Mouse (Mus musculus): ENCODE measurements at regions not wholly inside any gene's neighbourhood (a gene's known extent, or its start where the extent isn't known, plus 50 kb on each side); places are given as distances from the start of the nearest gene placed in this dataset.

GRCm38 (mm10) chr4:124254446-124255182 is 336.8 kb upstream of the 4930535I16Rik start:
- peak in 1 of 2 experiments; percentile 12 for DNase-seq (ENCODE audit: low spot score in 2 of 2)

- DNase-seq (ENCODE audit: low spot score in 2 of 2): no peak
Measured at GRCm38 (mm10) chr4:124241600-124241999, 323.8 kb upstream of the 4930535I16Rik start.

GRCm38 (mm10) chr4:124236476-124236875 is 318.7 kb upstream of the 4930535I16Rik start:
- peak in 1 of 2 experiments; percentile 49 for DNase-seq (ENCODE audit: low spot score in 2 of 2)

GRCm38 (mm10) chr4:124228537-124228936 is 310.7 kb upstream of the 4930535I16Rik start:
- peak; percentile 56 to 65 for DNase-seq (ENCODE audit: low spot score in 2 of 2)

GRCm38 (mm10) chr4:124223646-124224500 is 306.1 kb upstream of the 4930535I16Rik start:
- DNase-seq (ENCODE audit: low spot score in 2 of 2): no peak

DNA sequence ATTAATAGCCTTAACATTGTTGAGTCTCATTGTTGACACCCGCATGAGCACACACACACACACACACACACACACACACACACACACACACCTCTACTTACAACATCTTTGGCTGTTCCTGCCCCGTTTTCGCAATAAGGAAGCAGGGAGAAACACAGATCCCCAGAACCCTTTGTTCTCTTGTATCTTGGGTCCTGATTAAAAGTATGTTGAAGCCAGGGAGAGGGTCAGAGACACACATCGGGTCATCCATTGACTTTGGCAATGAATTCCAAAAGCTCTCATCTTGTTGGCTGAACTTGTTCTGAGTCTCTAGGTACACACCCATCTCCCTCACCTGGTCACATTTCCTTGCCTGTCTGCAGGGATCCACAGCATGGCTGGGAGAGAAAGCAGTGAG is 303.9 kb upstream of the 4930535I16Rik start:
- no peak for DNase-seq (ENCODE audit: low spot score in 2 of 2)

GRCm38 (mm10) chr4:124217206-124217605 is 299.4 kb upstream of the 4930535I16Rik start:
- peak in 1 of 2 experiments; percentile 46 for DNase-seq (ENCODE audit: low spot score in 2 of 2)

- DNase-seq (ENCODE audit: low spot score in 2 of 2): no peak
Measured at GRCm38 (mm10) chr4:124216351-124216750, 298.5 kb upstream of the 4930535I16Rik start.

GRCm38 (mm10) chr4:124215077-124215476 is 297.3 kb upstream of the 4930535I16Rik start:
- no peak for DNase-seq (ENCODE audit: low spot score in 2 of 2)

DNA sequence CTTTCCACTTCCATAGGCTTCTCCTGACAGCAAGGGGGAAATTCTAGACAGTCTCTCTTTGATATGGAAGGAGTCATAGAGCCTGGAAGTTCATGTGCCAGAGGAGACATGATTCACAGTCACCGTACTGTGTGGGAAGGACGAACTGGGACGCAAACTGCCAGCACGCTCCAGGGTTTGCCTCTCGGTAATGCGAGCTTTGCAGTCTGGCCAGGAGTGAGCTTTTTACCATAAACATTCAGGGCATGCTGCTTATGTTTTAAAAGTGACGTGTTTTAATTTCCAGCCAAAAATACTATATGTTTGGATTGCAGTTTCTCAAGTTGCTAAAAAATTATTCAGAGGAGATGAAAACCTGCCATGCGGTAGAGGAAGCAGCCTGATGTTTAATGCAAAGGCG is 292.3 kb upstream of the 4930535I16Rik start:
- DNase-seq (ENCODE audit: low spot score in 2 of 2): peak in 1 of 2 experiments; percentile 34

DNA sequence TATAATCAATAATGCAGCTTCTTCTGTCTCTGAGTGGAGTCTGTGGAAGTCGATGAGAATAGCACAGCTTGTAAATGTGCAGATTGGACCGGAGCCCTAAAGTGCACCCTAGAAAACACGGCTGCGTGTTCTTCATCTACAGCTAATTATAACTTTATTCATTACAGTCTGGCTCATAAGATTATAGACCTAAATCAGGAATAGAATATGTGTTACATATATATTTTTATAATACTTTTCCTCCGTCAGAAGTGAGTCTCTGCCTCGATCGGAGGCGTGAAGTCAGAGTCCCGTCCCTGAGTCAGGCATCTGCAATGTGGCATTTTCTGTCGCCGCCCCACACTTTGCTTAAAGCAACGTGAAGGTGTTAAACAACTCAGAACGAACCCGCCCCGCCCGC is 288.7 kb upstream of the 4930535I16Rik start:
- peak; percentile 33 to 35 for DNase-seq (ENCODE audit: low spot score in 2 of 2)

- no peak for DNase-seq (ENCODE audit: low spot score in 2 of 2)
Measured at GRCm38 (mm10) chr4:124203736-124204135, 285.9 kb upstream of the 4930535I16Rik start.

DNA sequence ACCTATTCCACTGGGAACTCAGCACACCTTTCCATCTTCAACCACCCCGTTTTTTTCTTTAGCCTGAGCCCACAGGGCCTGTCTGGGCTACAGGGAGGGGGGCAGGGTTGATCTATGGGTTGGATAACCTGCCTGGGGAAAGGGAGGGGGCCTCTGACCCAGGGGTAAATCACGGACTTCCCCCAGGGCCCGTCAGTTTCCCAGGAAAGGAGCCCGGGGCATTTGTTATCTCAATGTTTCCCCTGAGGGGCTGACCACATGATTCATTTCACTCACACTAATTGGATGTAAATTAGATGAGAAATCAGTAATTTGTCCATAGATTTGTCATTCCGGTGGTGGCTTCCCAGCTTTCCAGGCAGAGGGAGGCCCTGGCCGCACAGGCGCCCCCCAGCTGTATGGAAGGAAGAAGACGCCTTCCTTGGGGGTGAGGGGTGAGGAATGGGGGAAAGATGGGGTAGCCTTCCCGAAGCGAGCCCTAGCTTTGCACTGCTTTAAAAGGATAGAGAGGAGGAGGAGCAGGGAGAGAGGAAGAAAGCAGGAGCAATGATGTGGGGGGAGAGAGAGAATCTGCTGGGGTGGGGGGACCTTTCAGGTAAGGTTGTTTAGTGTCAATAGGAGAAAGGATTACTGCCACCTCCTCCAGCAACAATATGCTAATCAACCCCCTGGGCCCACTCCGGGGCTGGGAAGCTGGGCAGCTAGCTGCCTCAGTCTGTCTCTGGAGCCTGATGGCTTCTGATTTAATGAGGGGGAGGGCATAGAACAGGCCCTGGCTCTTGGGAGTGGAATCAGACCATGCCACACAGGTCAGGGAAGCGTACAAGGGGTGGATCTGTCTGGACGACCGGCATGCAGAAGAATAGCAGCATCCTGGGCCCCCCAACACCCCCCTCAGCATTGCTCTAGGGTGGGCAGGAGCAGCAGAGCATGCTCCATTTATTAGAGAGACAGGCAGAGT is 282.3 kb upstream of the 4930535I16Rik start:
- DNase-seq (ENCODE audit: low spot score in 2 of 2): no peak

GRCm38 (mm10) chr4:124198832-124199231 is 281.0 kb upstream of the 4930535I16Rik start:
- DNase-seq (ENCODE audit: low spot score in 2 of 2): no peak

DNA sequence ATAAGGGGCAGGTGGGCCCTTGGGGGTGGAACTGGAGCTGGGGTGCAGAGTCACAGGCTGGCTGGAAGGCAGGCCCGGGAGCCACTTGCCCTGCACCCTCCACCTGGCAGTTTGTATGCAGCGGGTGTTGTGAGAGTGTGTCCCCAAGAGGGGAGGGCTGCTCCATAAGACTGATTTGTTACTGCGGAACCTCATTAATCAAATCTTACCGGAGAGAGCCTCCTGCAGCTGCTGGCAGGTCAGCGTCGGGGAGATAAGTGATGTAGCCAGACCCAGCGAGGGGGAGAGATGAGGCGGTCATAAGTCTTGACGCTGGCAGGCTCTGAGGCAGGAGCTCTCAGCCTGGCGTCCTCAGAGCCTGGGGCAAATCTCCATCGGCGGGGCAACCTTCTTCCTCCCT is 278.9 kb upstream of the 4930535I16Rik start:
- DNase-seq (ENCODE audit: low spot score in 2 of 2): no peak

DNA sequence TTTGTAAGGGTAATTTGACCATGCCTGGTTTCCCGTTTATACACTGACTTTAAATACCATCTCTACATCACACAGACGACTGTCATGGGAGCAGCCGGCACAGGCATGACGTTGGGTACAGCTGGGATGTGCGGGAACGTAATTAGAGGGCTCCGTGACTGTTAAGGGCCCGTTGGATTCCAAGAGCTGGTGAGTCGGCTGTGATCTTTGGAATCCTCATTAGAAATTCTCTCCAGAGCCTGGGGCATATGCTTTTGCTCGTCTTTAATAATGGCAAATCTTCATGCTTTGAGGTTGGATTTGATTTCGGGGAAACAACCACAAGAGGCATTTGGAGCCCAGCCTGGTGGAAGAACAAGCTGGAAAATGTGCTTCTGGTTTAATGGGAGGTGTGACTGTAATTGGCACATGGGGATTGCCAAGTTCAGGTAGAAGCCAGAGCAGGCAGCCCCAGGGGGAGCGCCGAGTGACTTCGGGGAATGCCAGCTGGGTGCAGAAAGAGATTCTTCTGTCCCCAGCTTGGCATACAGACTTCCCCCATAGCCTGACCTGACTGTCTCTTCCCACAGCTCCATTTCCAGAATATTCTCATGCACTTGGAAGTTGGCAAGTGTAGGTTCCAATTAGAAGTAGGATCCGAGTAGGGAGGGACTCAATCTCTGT is 275.4 kb upstream of the 4930535I16Rik start:
- no peak for DNase-seq (ENCODE audit: low spot score in 2 of 2)

GRCm38 (mm10) chr4:124190775-124191174 is 273.0 kb upstream of the 4930535I16Rik start:
- no peak for DNase-seq (ENCODE audit: low spot score in 2 of 2)

- DNase-seq (ENCODE audit: low spot score in 2 of 2): no peak
Measured at GRCm38 (mm10) chr4:124189993-124190385, 272.2 kb upstream of the 4930535I16Rik start.

DNA sequence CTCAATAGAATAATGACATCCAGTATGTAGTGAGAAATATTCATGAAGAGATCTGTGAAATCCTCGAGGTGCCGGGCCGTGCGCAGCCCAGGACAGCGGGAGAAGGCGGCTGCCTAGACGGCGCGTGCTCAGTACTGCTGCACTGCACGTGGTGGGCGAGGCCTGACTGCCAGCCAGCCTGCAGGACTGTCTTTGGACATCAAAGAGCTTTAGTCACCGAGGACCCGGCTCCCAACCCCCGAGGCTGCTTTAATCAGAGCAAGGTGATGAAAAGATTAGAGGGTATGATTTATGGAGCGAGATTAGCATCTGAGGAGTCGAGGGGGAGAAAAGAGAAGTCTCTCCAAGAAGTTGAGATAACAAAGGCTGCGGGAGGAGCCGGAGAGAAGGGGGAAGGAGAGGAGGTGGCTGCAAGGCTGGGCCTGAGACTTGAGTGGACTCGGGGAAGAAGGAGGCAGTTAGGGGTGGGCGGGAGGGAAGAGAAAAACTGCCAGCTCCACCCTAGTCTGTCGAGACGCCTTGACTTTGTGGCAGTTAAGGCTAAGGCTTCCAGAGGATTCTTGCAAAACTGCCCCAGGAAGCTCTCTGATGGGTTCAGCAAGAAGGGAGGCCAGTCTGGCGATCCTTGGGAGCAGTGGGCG is 271.6 kb upstream of the 4930535I16Rik start:
- no peak for DNase-seq (ENCODE audit: low spot score in 2 of 2)

DNA sequence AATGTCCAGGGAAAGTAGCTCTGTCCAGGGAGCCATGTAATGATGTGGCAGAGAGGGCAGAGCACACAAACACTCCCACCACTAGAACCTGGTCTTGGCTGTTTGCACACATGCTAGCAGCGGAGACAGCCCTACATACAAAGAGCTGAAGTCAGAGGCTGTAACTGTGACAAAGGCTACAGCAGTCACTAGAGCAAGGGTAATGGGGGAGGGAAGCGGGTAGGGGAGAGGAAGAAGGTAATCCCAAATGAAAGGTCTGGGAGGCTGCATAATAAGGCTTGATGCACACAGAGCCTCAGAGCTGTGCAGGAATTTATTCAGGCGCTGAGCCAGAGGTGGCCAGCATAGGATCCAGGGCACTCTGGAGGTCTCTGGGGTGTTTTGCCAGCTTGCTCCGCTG is 269.3 kb upstream of the 4930535I16Rik start:
- DNase-seq (ENCODE audit: low spot score in 2 of 2): no peak

DNA sequence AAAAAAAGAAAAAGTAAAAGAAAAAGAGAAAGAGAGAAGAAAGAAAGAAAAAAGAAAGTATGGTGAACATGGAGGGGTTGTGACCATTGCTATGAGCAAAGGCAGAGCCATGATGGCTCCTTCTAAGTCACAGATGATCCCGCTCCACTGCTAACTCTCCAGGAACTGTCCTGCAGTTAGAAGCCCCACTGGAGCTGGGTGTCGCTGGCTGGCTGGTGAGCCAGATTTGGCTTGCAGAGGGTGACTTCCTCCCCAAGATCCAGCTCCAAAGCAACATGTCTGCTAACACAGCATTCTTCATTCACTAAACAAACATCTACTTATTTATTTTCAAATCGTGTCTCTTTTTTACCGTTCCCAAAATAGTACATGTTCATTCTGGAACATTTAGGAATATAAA is 263.5 kb upstream of the 4930535I16Rik start:
- no peak for DNase-seq (ENCODE audit: low spot score in 2 of 2)

Data from frontal cortex, postnatal 10 days (tissue).